Mouse (Mus musculus) forebrain, embryonic 12.5 days (tissue): ENCODE measurements at regions not wholly inside any gene's neighbourhood (a gene's known extent, or its start where the extent isn't known, plus 50 kb on each side); places are given as distances from the start of the nearest gene placed in this dataset.
"Not testable (repeated sequence)": the region's sequence is repeated elsewhere in the genome, so short reads cannot be mapped to it uniquely, and the experiment has no call there.

Experiments used
- ATAC-seq: fragments of 200-750 bp; cut with Nextera tagmentation; 2 replicates; pipeline ENCODE4 v1.8.0; 2017; ENCODE audit warnings: moderate TSS enrichment; ENCODE audit not compliant: low FRiP score
- H3K27ac ChIP-seq: fragments of 300-500 bp; sonication (generic); 2 replicates; pipeline ENCODE4 v1.5.1; 2016; ENCODE audit warnings: mild to moderate bottlenecking
- H3K27me3 ChIP-seq: fragments of 300-500 bp; sonication (generic); 2 replicates; pipeline ENCODE4 v1.6.1; 2016; ENCODE audit warnings: mild to moderate bottlenecking
- H3K36me3 ChIP-seq: fragments of 300-500 bp; sonication (generic); replicated peaks from 2 replicates; pipeline ENCODE4 v1.6.1; 2016; ENCODE audit warnings: mild to moderate bottlenecking
- H3K4me1 ChIP-seq: fragments of 300-500 bp; sonication (generic); 2 replicates; pipeline ENCODE4 v1.6.1; 2016
- H3K4me2 ChIP-seq: fragments of 300-500 bp; sonication (generic); 2 replicates; pipeline ENCODE4 v1.6.1; 2016; ENCODE audit warnings: mild to moderate bottlenecking, moderate library complexity
- H3K4me3 ChIP-seq: fragments of 300-500 bp; sonication (generic); replicated peaks from 2 replicates; pipeline ENCODE4 v1.5.1; 2016; ENCODE audit warnings: mild to moderate bottlenecking
- H3K9ac ChIP-seq: fragments of 300-500 bp; sonication (generic); 2 replicates; pipeline ENCODE4 v1.6.1; 2016; ENCODE audit warnings: mild to moderate bottlenecking
- H3K9me3 ChIP-seq: fragments of 300-500 bp; sonication (generic); 2 replicates; pipeline ENCODE4 v1.6.1; 2016
- WGBS: fragments of 180-500 bp; shearing (Covaris S2); methylation state at CpG from one replicate; pipeline ENCODE4 v1.1.7; 2016; 5-methylcytosine and 5-hydroxymethylcytosine counted together

GRCm38 (mm10) chr3:21645268-21645667 is 431.2 kb upstream of the Tbl1xr1 start:
- H3K9ac ChIP-seq: no peak overlapping the region
- 68% methylated on average over 1 of the region's 1 CpGs for WGBS
- H3K4me1 ChIP-seq: no peaks in the 10 kb centered on the region

GRCm38 (mm10) chr3:21649885-21650469 is 426.5 kb upstream of the Tbl1xr1 start:
- Histone ChIP-seq H3K4me1 (no peaks in the 10 kb centered on the region), H3K36me3 (no peaks in the 10 kb centered on the region), H3K9ac (no peak overlapping the region), H3K27ac (no peak overlapping the region), H3K9me3 (no peaks in the 10 kb centered on the region), H3K4me2 (no peak overlapping the region), H3K27me3 (no peaks in the 10 kb centered on the region), H3K4me3 (no peak overlapping the region)
- WGBS: 87% methylated on average over 8 of the region's 8 CpGs
- no peak for ATAC-seq

More at GRCm38 (mm10) chr3:21645268-21645667, 431.2 kb upstream of the Tbl1xr1 start:
- Histone ChIP-seq H3K27ac (no peak overlapping the region), H3K9me3 (no peaks in the 10 kb centered on the region), H3K4me2 (no peak overlapping the region), H3K4me3 (no peak overlapping the region), H3K36me3 (no peaks in the 10 kb centered on the region), H3K27me3 (no peaks in the 10 kb centered on the region)
- ATAC-seq: no peak

GRCm38 (mm10) chr3:21655301-21655700 is 421.2 kb upstream of the Tbl1xr1 start:
- H3K4me1 ChIP-seq: no peaks in the 10 kb centered on the region
- H3K36me3 ChIP-seq: no peaks in the 10 kb centered on the region
- no peak overlapping the region for H3K4me3 ChIP-seq
- H3K27me3 ChIP-seq: no peaks in the 10 kb centered on the region
- WGBS: 92% methylated on average over 2 of the region's 2 CpGs
- H3K9me3 ChIP-seq: no peaks in the 10 kb centered on the region
- no peak overlapping the region for H3K9ac ChIP-seq
- no peak for ATAC-seq
- no peak overlapping the region for H3K27ac ChIP-seq
- H3K4me2 ChIP-seq: no peak overlapping the region

DNA sequence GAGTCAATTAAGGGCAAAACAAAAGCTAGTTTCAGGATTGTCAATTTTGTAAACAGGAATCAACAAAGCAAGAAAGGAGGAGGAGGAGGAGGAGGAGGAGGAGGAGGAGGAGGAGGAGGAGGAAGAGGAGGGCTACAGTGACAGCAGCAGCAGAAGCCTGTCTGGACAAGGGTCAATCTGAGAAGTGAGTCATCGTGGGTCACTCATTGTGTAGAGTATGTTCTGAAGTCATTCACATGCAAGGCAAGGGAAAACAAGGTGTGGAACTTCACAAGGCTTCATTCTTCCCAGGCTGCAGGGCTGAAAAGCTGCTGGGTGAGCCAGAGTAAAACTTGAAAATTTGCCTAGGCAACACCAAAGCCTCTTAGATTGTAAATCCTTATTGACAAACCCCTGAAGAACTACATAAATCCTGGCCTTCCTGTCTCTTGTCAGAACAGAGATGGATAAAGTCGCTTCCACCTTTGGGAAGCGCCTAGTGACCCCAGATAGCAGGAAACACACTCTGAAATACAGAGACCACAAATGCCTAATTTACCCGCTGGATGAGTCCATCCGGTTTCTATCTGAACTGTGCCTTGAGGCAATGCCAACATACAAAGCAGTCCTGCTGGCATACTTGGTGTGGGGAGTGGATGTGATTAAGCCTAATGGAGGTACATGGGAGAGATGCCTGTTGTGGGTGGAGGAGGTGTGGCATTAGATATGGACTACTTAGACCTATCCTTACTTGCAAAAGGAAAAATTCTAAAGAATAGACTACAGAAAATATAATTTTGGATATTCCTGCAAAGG is 408.9 kb upstream of the Tbl1xr1 start:
- Histone ChIP-seq H3K4me3 (no peak overlapping the region), H3K9me3 (no peaks in the 10 kb centered on the region), H3K27me3 (no peaks in the 10 kb centered on the region), H3K9ac (no peak overlapping the region), H3K36me3 (no peaks in the 10 kb centered on the region), H3K4me2 (no peak overlapping the region), H3K27ac (no peak overlapping the region), H3K4me1 (peaks cover 15% of the 10 kb centered on the region)
- 60% methylated on average over 5 of the region's 5 CpGs for WGBS
- no peak for ATAC-seq

DNA sequence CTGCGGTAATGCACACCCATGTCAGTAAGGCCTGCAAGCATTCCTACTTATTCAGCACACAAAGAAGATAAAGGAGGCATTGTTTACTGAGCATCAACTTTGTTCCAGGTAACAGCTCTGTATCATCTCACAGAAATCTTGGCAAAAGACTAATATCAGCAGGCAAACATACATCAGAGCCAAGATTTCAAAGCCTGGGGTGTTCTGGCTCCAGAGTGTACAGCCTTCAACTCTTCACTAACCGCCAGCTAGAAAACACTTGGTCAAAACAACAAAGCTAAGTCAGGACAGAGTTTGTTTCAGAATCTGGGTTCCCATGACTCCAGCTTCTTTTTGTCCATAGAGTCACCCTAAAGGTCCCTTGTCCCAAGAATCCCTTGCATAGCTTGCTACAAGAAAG is 404.6 kb upstream of the Tbl1xr1 start:
- H3K9ac ChIP-seq: no peak overlapping the region
- 66% methylated on average over 2 of the region's 2 CpGs for WGBS
- no peak overlapping the region for H3K4me3 ChIP-seq
- H3K4me1 ChIP-seq: peaks cover 28% of the 10 kb centered on the region
- no peaks in the 10 kb centered on the region for H3K36me3 ChIP-seq
- H3K9me3 ChIP-seq: no peaks in the 10 kb centered on the region
- no peak overlapping the region for H3K4me2 ChIP-seq
- ATAC-seq: no peak
- H3K27ac ChIP-seq: peak overlapping the region; percentile 50
- no peaks in the 10 kb centered on the region for H3K27me3 ChIP-seq

DNA sequence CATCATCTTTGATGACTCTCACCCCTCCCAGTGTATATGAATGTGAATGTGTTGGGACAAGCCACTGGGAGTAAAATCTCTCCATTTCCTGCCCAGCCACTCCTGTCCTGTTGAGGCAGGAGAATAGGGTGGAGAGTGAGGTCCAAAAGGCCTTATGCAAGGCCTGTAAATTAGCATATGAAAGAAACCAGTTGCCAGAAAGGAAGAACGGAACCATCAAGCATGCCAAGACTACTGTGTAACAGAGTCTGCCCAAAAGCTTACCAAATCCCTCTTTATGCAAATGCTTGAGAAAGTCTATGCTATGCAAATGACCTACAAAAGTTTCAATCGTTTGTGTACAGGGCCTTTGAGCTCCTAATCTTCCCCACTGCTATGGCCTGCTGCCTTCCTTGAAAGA is 404.0 kb upstream of the Tbl1xr1 start:
- H3K36me3 ChIP-seq: no peaks in the 10 kb centered on the region
- H3K4me1 ChIP-seq: peaks cover 23% of the 10 kb centered on the region
- 23% methylated on average over 2 of the region's 2 CpGs for WGBS
- H3K9me3 ChIP-seq: no peaks in the 10 kb centered on the region
- peak; percentile 87 for ATAC-seq
- H3K9ac ChIP-seq: no peak overlapping the region
- H3K4me2 ChIP-seq: no peak overlapping the region
- no peak overlapping the region for H3K4me3 ChIP-seq
- no peaks in the 10 kb centered on the region for H3K27me3 ChIP-seq
- H3K27ac ChIP-seq: peak overlapping the region; percentile 50; the same call in 1 of the 2 replicates

- ATAC-seq: no peak
- 96% methylated on average over 2 of the region's 2 CpGs for WGBS
- no peaks in the 10 kb centered on the region for H3K9me3 ChIP-seq
- no peak overlapping the region for H3K4me2 ChIP-seq
- H3K36me3 ChIP-seq: no peaks in the 10 kb centered on the region
- peaks cover 21% of the 10 kb centered on the region for H3K4me1 ChIP-seq
- H3K27me3 ChIP-seq: no peaks in the 10 kb centered on the region
- no peak overlapping the region for H3K27ac ChIP-seq
- H3K4me3 ChIP-seq: no peak overlapping the region
- H3K9ac ChIP-seq: no peak overlapping the region
These were observed 403.0 kb upstream of the Tbl1xr1 start for GRCm38 (mm10) chr3:21673466-21673865.

DNA sequence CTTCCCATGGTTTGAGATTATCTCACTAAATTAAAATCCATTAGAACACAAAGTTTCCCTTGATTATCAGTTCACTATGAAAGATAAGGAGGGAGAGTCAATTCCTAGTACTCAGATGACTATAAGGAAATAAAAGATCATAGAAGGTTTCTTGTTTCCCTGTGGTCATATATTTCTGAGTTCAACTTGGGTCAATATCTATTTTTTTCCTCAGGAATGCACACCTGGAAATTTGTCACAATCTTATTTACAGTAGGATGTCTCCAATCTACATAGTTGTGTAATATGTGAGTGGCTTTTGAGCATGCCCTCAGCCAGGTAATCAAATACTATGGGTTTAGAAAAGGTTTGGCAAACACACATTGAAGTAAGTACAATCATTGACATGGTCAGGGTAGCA is 398.2 kb upstream of the Tbl1xr1 start:
- H3K4me2 ChIP-seq: no peak overlapping the region
- no peak overlapping the region for H3K4me3 ChIP-seq
- H3K4me1 ChIP-seq: peaks cover 5% of the 10 kb centered on the region; the same call in 1 of the 2 replicates
- H3K36me3 ChIP-seq: no peaks in the 10 kb centered on the region
- no peaks in the 10 kb centered on the region for H3K9me3 ChIP-seq
- no peak overlapping the region for H3K27ac ChIP-seq
- ATAC-seq: no peak
- H3K27me3 ChIP-seq: no peaks in the 10 kb centered on the region
- H3K9ac ChIP-seq: no peak overlapping the region

- 0 out of 2 replicates have a peak, but pooled peaks cover under 1% of the 10 kb centered on the region for H3K4me1 ChIP-seq
These were observed 397.7 kb upstream of the Tbl1xr1 start for GRCm38 (mm10) chr3:21678734-21679133.

DNA sequence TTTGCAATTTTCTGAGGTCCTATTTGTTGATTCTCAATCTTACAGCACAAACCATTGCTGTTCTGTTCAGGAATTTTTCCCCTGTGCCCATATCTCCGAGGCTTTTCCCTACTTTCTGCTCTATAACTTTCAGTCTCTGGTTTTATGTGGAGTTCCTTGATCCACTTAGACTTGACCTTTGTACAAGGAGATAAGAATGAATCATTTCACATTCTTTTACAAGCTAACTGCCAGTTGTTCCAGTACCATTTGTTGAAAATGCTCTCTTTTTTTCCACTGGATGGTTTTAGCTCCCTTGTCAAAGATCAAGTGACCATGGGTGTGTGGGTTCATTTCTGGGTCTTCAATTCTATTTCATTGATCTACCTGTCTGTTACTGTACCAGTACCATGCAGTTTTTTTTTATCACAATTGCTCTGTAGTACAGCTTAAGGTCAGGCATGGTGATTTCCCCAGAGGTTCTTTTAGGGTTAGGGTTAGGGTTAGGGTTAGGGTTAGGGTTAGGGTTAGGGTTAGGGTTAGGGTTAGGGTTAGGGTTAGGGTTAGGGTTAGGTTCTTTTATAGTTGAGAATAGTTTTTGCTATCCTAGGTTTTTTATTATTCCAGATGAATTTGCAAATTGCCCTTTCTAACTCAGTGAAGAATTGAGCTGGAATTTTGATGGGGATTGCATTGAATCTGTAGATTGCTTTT is 378.3 kb upstream of the Tbl1xr1 start:
- WGBS: 86% methylated on average over 1 of the region's 1 CpGs
- H3K4me3 ChIP-seq, H3K4me1 ChIP-seq: not testable (repeated sequence)

More at GRCm38 (mm10) chr3:21678734-21679133, 397.7 kb upstream of the Tbl1xr1 start:
- Histone ChIP-seq H3K4me3 (no peak overlapping the region), H3K36me3 (no peaks in the 10 kb centered on the region), H3K9ac (no peak overlapping the region), H3K9me3 (no peaks in the 10 kb centered on the region), H3K4me2 (no peak overlapping the region), H3K27ac (no peak overlapping the region), H3K27me3 (no peaks in the 10 kb centered on the region)
- no peak for ATAC-seq

GRCm38 (mm10) chr3:21699526-21699925 is 376.9 kb upstream of the Tbl1xr1 start:
- Histone ChIP-seq H3K27ac (no peak overlapping the region), H3K27me3 (no peaks in the 10 kb centered on the region), H3K4me3 (no peak overlapping the region), H3K9ac (no peak overlapping the region), H3K36me3 (no peaks in the 10 kb centered on the region), H3K4me1 (no peaks in the 10 kb centered on the region), H3K4me2 (no peak overlapping the region), H3K9me3 (no peaks in the 10 kb centered on the region)
- no peak for ATAC-seq
- WGBS: 93% methylated on average over 1 of the region's 1 CpGs

More for the DNA sequence above, 378.3 kb upstream of the Tbl1xr1 start:
- ATAC-seq, H3K27ac ChIP-seq, H3K9me3 ChIP-seq, H3K9ac ChIP-seq, H3K36me3 ChIP-seq, H3K4me2 ChIP-seq, H3K27me3 ChIP-seq: not testable (repeated sequence)

DNA sequence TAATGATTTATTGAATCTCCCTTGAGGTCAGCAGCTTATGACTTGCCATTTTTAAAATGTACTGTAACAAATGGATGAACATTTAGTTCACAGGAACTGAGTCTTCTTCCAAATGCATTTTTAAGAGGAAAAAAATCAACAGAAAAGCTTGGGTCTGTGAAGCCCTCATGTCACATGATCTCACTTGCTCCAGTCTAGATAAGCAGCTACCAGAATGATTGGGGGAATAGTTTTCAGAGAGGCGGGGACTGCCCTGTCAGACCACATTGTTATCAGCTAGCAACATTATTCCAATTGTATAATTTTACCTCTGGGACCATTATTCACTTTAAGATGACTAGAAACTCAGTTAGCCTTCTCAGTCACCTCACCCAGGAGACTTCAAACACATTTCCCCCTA is 376.1 kb upstream of the Tbl1xr1 start:
- no peaks in the 10 kb centered on the region for H3K9me3 ChIP-seq
- no peaks in the 10 kb centered on the region for H3K36me3 ChIP-seq
- H3K9ac ChIP-seq: no peak overlapping the region
- no peaks in the 10 kb centered on the region for H3K27me3 ChIP-seq
- H3K4me2 ChIP-seq: no peak overlapping the region
- H3K4me1 ChIP-seq: no peaks in the 10 kb centered on the region
- H3K27ac ChIP-seq: no peak overlapping the region
- H3K4me3 ChIP-seq: no peak overlapping the region
- 83% methylated on average over 1 of the region's 1 CpGs for WGBS
- ATAC-seq: no peak
